Mouse (Mus musculus): Measurements from ENCODE around the gene Nek1.

DNA sequence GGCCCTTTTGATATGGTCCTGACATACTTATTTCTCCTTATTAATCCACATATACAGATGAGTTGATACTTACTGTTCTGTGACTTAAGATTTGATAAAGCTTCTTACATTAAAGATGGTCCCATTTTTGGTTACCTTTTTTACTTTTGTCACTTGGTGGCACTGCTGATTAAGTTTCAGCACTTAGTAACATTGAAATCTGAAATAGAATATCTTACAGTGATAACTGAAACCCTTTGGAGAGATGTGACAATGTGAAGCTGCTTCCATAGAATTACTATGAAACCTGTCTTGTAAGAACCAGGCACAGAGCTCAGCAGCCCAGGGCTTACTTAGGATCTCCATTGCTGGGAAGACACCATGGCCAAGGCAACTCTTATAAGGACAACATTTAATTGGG, 82.1 kb downstream of the Nek1 start:
- TF ChIP-seq CTCF (IDR thresholded peaks at IDR 0.05; ENCODE audit: borderline replicate concordance, insufficient read depth, low read length) (no peak), POLR2A (IDR thresholded peaks at IDR 0.05; ENCODE audit: low read depth, low read length) (no peak)

Measured in embryonic fibroblast, embryonic 13.5 days (primary cell).